9 mouse cellular contexts compared by ENCODE assay signal in the genomic region with DNA sequence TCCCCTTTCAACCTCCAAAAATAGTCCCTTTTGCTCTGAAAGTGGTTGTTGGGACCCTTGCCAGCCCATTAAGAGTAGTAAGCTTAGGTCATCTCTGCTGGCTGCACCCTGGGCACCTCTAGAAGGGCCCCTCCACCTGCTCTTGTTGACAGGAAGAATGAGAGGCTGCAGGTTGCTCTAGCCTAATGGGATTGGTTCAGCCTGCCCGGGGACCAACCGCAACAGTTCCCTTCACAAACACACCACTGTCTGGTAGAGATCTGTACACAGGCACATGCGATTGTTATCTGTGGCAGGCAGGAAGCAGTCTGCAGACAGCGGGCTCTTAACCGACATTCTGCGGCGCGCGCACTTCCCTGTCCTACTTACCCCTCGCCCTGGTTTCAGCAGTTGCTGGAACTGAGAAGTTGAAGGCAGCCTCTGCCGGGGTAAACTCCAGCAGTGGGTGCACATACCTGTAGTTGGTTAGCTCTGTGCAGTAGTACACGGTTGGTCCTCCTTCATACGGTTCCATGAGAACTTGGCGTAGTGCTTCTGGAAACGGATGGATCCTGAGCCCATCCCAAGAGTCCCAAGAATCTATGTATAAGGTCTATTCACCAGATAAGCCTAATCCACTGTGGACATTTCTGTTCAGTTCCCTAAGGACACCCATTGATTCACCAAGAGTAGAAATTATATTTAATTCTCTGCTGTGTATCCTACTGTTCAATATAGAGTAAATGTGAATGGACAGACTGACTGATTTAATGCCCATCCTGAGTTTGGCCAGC. TPM values are rescaled to one million over a fixed set of nuclear protein-coding genes. Genes with fewer than 3 reads are reported as not detected.
DNase-seq lines count a peak whose midpoint lies in the region; ATAC-seq and TF ChIP-seq lines count a peak whose summit lies in the region.
"Had no signal": no experiment of that assay in that cellular context is flagged by ENCODE, and none has a peak within 500 bp of the region (broad histone marks: within the 10 kb centered on the region; RNA-seq: fewer than 3 reads in every experiment).

No protein-coding gene starts in this region.

- peak overlapping the region; percentile 7 for H3K4me3 ChIP-seq in heart, postnatal 0 days (ENCODE audit: low read depth, low read length)
- no peak overlapping the region for H3K4me3 ChIP-seq in limb, embryonic 10.5 days

- intact Hi-C loops in left cerebral cortex, postnatal 25 days (cut with DNase I) = no loop called here

- ATAC-seq in heart, postnatal 0 days (ENCODE audit: insufficient read depth, low read depth) = peak; percentile 69
- peak; percentile 81 for ATAC-seq in monocyte, adult 5-6 weeks (replicated peaks; ENCODE audit: insufficient number of reproducible peaks, low FRiP score, low TSS enrichment, poor library complexity, severe bottlenecking)

- TF ChIP-seq EP300 in heart, postnatal 0 days (IDR thresholded peaks at IDR 0.05; ENCODE audit: low read depth) = no peak

- DNase-seq in left cerebral cortex, postnatal 25 days (ENCODE audit: low spot score in 2 of 2) = peak; percentile 34 to 36
- no peak for DNase-seq in left cerebral cortex, adult 8-10 months (ENCODE audit: low spot score in 2 of 2)
- peak; percentile 59 for DNase-seq in brain, adult 2 months (ENCODE audit: low read depth, low spot score)
- peak; percentile 69 for DNase-seq in heart, postnatal 0 days (ENCODE audit: low spot score)
- DNase-seq in limb, embryonic 10.5 days (ENCODE audit: low spot score) = no peak
- peak; percentile 90 for DNase-seq in thymus, postnatal 4 days
- DNase-seq in urinary bladder, postnatal 10 days (ENCODE audit: low spot score) = no peak

- WGBS in heart, postnatal 0 days = 14% methylated on average over 15 of the region's 15 CpGs
- 86% methylated on average over 15 of the region's 15 CpGs for WGBS in limb, embryonic 10.5 days

- no peak for TF ChIP-seq CTCF in heart, postnatal 0 days (IDR thresholded peaks at IDR 0.05; ENCODE audit: low read depth)

- H3K27ac ChIP-seq in heart, postnatal 0 days (ENCODE audit: low read depth) = peak overlapping the region; percentile 90
- H3K27ac ChIP-seq in limb, embryonic 10.5 days = 0 out of 2 replicates have a peak overlapping the region, but pooled peaks have one; percentile 3

- H3K4me1 ChIP-seq in heart, postnatal 0 days (ENCODE audit: control insufficient read depth, insufficient read depth) = peaks cover 77% of the 10 kb centered on the region
- H3K4me1 ChIP-seq in limb, embryonic 10.5 days = peaks cover 24% of the 10 kb centered on the region

- no peaks in the 10 kb centered on the region for H3K9me3 ChIP-seq in heart, postnatal 0 days (replicated peaks; ENCODE audit: control insufficient read depth, low read length)
- H3K9me3 ChIP-seq in limb, embryonic 10.5 days (replicated peaks) = no peaks in the 10 kb centered on the region

- no peak overlapping the region; the same call in 1 of the 2 replicates for H3K9ac ChIP-seq in heart, postnatal 0 days (replicated peaks; ENCODE audit: low read depth, low read length)

- 0 out of 2 replicates have a peak, but pooled peaks cover 6% of the 10 kb centered on the region for H3K36me3 ChIP-seq in heart, postnatal 0 days (replicated peaks; ENCODE audit: control insufficient read depth, insufficient read depth, low read length)
- H3K36me3 ChIP-seq in limb, embryonic 10.5 days = peaks cover 18% of the 10 kb centered on the region

- H3K27me3 ChIP-seq in heart, postnatal 0 days (ENCODE audit: control insufficient read depth, insufficient read depth, low read length) = no peaks in the 10 kb centered on the region
- H3K27me3 ChIP-seq in limb, embryonic 10.5 days (ENCODE audit: low read depth, poor library complexity, severe bottlenecking) = no peaks in the 10 kb centered on the region

- H3K4me2 ChIP-seq in heart, postnatal 0 days (ENCODE audit: low read depth, low read length) = peak overlapping the region; percentile 47

RNA-seq across cellular contexts. Expression of a gene that starts 34.3 kb away (rescaled TPM):
- total RNA-seq in left cerebral cortex, postnatal 25 days (2021) = 1 to 10 TPM; 6.8 to 7.7 TPM
- 10 to 100 TPM; 10.6 to 11.4 (median 10.8) TPM for total RNA-seq in left cerebral cortex, adult 8-10 months (2022)
- total RNA-seq in heart, postnatal 0 days (2014; rRNA removed; ENCODE audit: low replicate concordance) = 2.7 and 4.3 TPM in 2 replicates
- 1.3 and 1.5 TPM in 2 replicates for polyA plus RNA-seq in heart, postnatal 0 days (2015; fragmentation: Nextera tagmentation; extraction: Ambion mirVana)
- polyA plus RNA-seq in limb, embryonic 10.5 days (2016; fragmentation: Nextera tagmentation; extraction: Ambion mirVana) = 0.11 and 0.25 TPM in 2 replicates
- total RNA-seq in monocyte, adult 5-6 weeks (2017) = not detected in 3 replicates
- polyA plus RNA-seq: embryonic facial prominence, embryonic 11.5 days had no signal

RNA-seq across cellular contexts. Expression of a gene that starts 47.3 kb away (rescaled TPM):
- 10 to 100 TPM; 20.0 to 20.9 TPM for total RNA-seq in left cerebral cortex, postnatal 25 days (2021)
- 10 to 100 TPM; 22.1 to 25.2 (median 24.1) TPM for total RNA-seq in left cerebral cortex, adult 8-10 months (2022)
- total RNA-seq in heart, postnatal 0 days (2014; rRNA removed; ENCODE audit: low replicate concordance) = 7.5 and 18.3 TPM in 2 replicates
- polyA plus RNA-seq in heart, postnatal 0 days (2015; fragmentation: Nextera tagmentation; extraction: Ambion mirVana) = 11.9 and 12.0 TPM in 2 replicates
- polyA plus RNA-seq in limb, embryonic 10.5 days (2016; fragmentation: Nextera tagmentation; extraction: Ambion mirVana) = 21.6 and 21.7 TPM in 2 replicates
- total RNA-seq in monocyte, adult 5-6 weeks (2017) = 7.6 to 11.8 TPM (median 9.6 TPM) in 3 replicates

Comparison
In these comparisons a context has a peak if more than half of its experiments do, and no peak if none do; other contexts are left out.
1. DNase-seq: peak in left cerebral cortex, postnatal 25 days (2 of 2), brain, adult 2 months (single experiment), heart, postnatal 0 days (single experiment) and thymus, postnatal 4 days (single experiment); none in left cerebral cortex, adult 8-10 months (0 of 2), limb, embryonic 10.5 days (single experiment) and urinary bladder, postnatal 10 days (single experiment).